8 mouse cellular contexts compared by ENCODE assay signal in the genomic region with DNA sequence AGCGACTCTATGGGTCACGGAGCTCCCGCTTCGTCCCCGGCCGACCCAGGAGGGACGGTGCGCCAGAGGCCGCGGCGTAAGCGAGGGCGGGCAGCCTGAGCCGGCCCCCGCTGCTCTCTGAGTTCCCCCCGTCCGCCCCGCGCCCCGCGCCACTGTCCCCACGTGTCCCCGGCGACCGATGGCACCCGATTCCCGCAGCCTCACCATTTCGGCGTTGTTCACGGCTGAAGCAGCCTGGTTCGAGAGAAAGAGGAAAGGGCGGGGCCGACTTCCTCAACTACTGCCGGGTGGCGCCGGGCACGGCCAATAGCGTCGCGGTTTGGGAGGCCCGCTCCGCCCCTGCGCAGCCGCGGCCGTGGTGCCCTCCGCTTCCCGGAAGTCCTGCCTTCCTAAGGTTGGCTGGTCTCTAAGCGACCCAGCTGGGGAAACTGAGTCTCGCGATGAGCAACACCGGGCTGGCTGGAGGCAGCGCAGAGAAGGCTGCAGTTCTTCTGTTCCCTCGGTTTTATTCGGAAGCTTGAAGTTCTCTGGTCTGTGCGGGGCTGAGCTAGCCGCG. TPM values are rescaled to one million over a fixed set of nuclear protein-coding genes. Genes with fewer than 3 reads are reported as not detected.
DNase-seq lines count a peak whose midpoint lies in the region; ATAC-seq lines count a peak whose summit lies in the region.

TSS of gene Arpc5l (plus strand) at position 469 of the 556 bp plus-strand sequence.

- ATAC-seq in hindbrain, embryonic 12.5 days (ENCODE audit: low FRiP score) = peak; percentile 88

- peak within 1 kb of the TSS; percentile 94 for H3K9ac ChIP-seq in hindbrain, embryonic 12.5 days

- WGBS in hindbrain, embryonic 12.5 days = under 1% methylated on average over 58 of the region's 58 CpGs

- H3K4me3 ChIP-seq in hindbrain, embryonic 12.5 days = peak within 1 kb of the TSS; percentile 76

- no peaks in the 10 kb centered on the region for H3K9me3 ChIP-seq in hindbrain, embryonic 12.5 days (replicated peaks)

- DNase-seq in Muller cell, postnatal 12 days (ENCODE audit: inconsistent ontology term) = peak; percentile 94
- DNase-seq in cerebellum, adult 9-11 months = peak; percentile 91
- peak; percentile 84 to 89 for DNase-seq in frontal cortex, postnatal 10 days (ENCODE audit: low spot score in 2 of 2)
- peak; percentile 87 to 93 for DNase-seq in layer of hippocampus, postnatal 14 days (ENCODE audit: low spot score in 2 of 2)
- peak; percentile 92 for DNase-seq in lung, postnatal 14 days
- peak; percentile 70 for DNase-seq in retina, adult 2 months (ENCODE audit: low read depth, low spot score)
- peak; percentile 89 to 92 for DNase-seq in thymus, postnatal 36 days

- H3K4me2 ChIP-seq in hindbrain, embryonic 12.5 days (replicated peaks) = peak within 1 kb of the TSS; percentile 81

- peaks cover 47% of the 10 kb centered on the region for H3K4me1 ChIP-seq in hindbrain, embryonic 12.5 days

- no peaks in the 10 kb centered on the region for H3K27me3 ChIP-seq in hindbrain, embryonic 12.5 days

- H3K36me3 ChIP-seq in hindbrain, embryonic 12.5 days = peaks cover 37% of the 10 kb centered on the region

- peak within 1 kb of the TSS; percentile 91 for H3K27ac ChIP-seq in hindbrain, embryonic 12.5 days

RNA-seq across cellular contexts. Expression of gene Arpc5l, which starts in this region (rescaled TPM):
- 127 and 129 TPM in 2 replicates for polyA plus RNA-seq in hindbrain, embryonic 12.5 days (2016; fragmentation: Nextera tagmentation; extraction: Ambion mirVana)
- total RNA-seq in layer of hippocampus, postnatal 14 days (2021) = 10 to 100 TPM; 85.7 to 95.2 TPM

Comparison
In these comparisons a context has a peak if more than half of its experiments do, and no peak if none do; other contexts are left out.
1. Peak in every context shown above with its lines: DNase-seq, ATAC-seq, H3K4me3 ChIP-seq and H3K27ac ChIP-seq.